Mouse (Mus musculus) limb, embryonic 15.5 days (tissue): Measurements from ENCODE around the gene Ubtfl1. TPM values are rescaled to one million over a fixed set of nuclear protein-coding genes. Genes with fewer than 3 reads are reported as not detected.
"Not testable (repeated sequence)": the region's sequence is repeated elsewhere in the genome, so short reads cannot be mapped to it uniquely, and the experiment has no call there.

Experiments
- ATAC-seq: fragments of 200-750 bp; cut with Nextera tagmentation; 2 replicates; pipeline ENCODE4 v1.8.0; 2017; ENCODE audit warnings: low read depth, moderate TSS enrichment; ENCODE audit not compliant: insufficient number of reproducible peaks, low FRiP score, low TSS enrichment
- H3K27ac ChIP-seq: fragments of 300-500 bp; sonication (generic); 2 replicates; pipeline ENCODE4 v1.5.1; 2015; ENCODE audit warnings: moderate library complexity, mild to moderate bottlenecking, inconsistent platforms
- H3K27me3 ChIP-seq: fragments of 300-500 bp; sonication (generic); 2 replicates; pipeline ENCODE4 v1.6.1; 2015; ENCODE audit warnings: inconsistent platforms
- H3K36me3 ChIP-seq: fragments of 300-500 bp; sonication (generic); 2 replicates; pipeline ENCODE4 v1.6.1; 2015; ENCODE audit warnings: inconsistent platforms
- H3K4me1 ChIP-seq: fragments of 300-500 bp; sonication (generic); 2 replicates; pipeline ENCODE4 v1.6.1; 2015; ENCODE audit warnings: inconsistent platforms
- H3K4me2 ChIP-seq: fragments of 300-500 bp; sonication (generic); 2 replicates; pipeline ENCODE4 v1.6.1; 2015; ENCODE audit warnings: mild to moderate bottlenecking, inconsistent platforms
- H3K4me3 ChIP-seq: fragments of 300-500 bp; sonication (generic); 2 replicates; pipeline ENCODE4 v1.5.1; 2015; ENCODE audit warnings: mild to moderate bottlenecking, inconsistent platforms
- H3K9ac ChIP-seq: fragments of 300-500 bp; sonication (generic); 2 replicates; pipeline ENCODE4 v1.6.1; 2015; ENCODE audit warnings: inconsistent platforms
- H3K9me3 ChIP-seq: fragments of 300-500 bp; sonication (generic); 2 replicates; pipeline ENCODE4 v1.6.1; 2016; ENCODE audit warnings: inconsistent platforms
- WGBS: fragments of 180-500 bp; shearing (Covaris S2); methylation state at CpG from one replicate; pipeline ENCODE4 v1.1.7; 2015; 5-methylcytosine and 5-hydroxymethylcytosine counted together
- microRNA-seq: library from miRNA; unstranded; fragments of <30 nt; microRNA quantifications from one replicate; pipeline ENCODE4, GENCODE M21; 2016
- polyA plus RNA-seq: library from polyadenylated mRNA; unstranded; fragments of >200 nt; fragmentation: Nextera tagmentation; extraction: Ambion mirVana; gene quantifications from 2 replicates; pipeline ENCODE4 v1.2.1, GENCODE M21; 2015

Ubtfl1 gene
- polyA plus RNA-seq = not detected in 2 replicates

DNA sequence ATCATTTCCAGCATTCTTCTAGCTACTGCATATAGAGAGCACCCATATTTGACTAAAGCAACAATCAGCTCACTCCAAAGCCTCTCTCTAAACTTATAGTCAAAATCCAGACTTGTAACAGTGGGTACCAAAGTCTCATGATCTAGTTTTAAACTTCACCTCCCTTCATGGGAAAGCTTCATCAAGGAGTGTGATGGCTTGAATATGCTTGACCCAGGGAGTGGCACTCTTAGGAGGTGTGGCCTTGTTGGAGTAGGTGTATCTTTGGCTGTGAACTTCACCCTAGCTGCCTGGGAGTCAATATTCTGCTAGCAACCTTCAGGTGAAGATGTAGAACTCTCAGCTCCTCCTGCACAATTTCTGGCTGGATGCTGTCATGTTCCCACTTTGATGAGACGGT is at the start of gene Ubtfl1:
TSS of gene Ubtfl1 (plus strand) at position 301 of the 400 bp plus-strand sequence.
- Histone ChIP-seq H3K4me2 (no peak within 1 kb of the TSS), H3K27ac (no peak within 1 kb of the TSS), H3K4me3 (no peak within 1 kb of the TSS), H3K4me1 (no peaks in the 10 kb centered on the region), H3K9me3 (no peaks in the 10 kb centered on the region), H3K36me3 (no peaks in the 10 kb centered on the region), H3K27me3 (no peaks in the 10 kb centered on the region), H3K9ac (no peak within 1 kb of the TSS)
- WGBS = 69% methylated on average over 1 of the region's 1 CpGs
- no peak for ATAC-seq

DNA sequence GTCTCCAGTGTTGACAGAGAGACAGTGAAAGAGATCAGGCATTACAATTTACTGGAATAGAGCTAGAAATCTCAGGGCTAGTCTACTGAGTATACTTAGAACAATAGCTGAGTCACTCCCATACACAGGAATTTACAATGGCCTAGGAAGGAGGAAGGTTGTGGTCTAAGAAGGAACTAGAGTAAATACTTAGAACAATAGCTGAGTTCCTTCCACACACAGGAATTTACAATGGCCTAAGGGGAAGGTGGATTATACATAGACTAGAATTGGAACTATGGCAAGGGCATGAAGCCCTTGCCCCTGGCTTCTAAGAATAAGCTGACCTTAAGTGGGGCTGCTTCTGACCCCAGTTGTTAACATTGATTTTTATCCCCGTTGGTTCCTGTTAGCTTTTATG is 31.2 kb upstream of the Ubtfl1 start:
- H3K9ac ChIP-seq, H3K4me2 ChIP-seq, H3K9me3 ChIP-seq, ATAC-seq, H3K27me3 ChIP-seq, H3K4me1 ChIP-seq, H3K27ac ChIP-seq, H3K4me3 ChIP-seq, H3K36me3 ChIP-seq: not testable (repeated sequence)
- WGBS = 74% methylated on average over 1 of the region's 1 CpGs

DNA sequence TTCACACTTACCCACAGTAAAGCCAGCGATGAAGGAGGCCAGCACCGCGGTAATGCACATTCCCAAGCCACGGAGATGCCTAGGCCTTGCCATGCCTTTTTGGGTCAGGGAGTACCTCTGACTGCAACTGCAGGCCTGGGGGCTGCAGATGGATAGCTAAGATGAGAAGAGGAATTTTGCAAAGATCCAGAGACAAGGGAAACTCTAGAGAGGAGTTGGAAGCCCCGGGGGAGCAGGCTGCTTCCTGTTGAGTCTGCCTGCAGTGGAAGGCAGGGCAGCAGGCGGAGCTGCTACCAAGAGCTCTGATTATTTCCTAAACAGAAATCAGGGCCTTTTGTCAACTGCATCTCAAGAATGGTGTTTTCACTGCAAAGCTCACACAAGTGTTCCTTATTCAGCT is 18.4 kb upstream of the Ubtfl1 start:
- H3K9ac ChIP-seq = no peak overlapping the region
- ATAC-seq = no peak
- no peaks in the 10 kb centered on the region for H3K4me1 ChIP-seq
- no peak overlapping the region for H3K4me3 ChIP-seq
- H3K36me3 ChIP-seq = no peaks in the 10 kb centered on the region
- WGBS = 25% methylated on average over 6 of the region's 6 CpGs
- H3K27me3 ChIP-seq = no peaks in the 10 kb centered on the region
- H3K4me2 ChIP-seq = no peak overlapping the region
- H3K27ac ChIP-seq = no peak overlapping the region
- H3K9me3 ChIP-seq = no peaks in the 10 kb centered on the region

DNA sequence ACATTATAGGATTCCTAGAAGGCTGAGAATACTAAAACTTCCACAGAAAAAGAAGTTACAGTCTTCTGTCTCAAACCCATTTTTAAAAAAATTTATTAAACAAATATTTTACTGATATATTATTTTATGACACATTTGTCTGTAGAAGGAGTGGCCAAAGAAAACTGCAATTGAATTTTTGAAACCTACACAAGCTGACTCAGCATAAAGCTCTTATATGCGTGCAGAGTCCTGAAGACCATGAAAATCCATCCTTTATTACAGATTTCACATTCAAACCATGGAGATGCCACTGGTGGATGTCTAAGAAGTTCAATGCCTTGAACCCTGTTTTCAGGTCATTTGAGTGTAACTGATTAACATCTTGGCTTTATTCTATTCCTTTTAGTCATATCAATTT is 4.6 kb upstream of the Ubtfl1 start:
- ATAC-seq = no peak
- Histone ChIP-seq H3K36me3 (no peaks in the 10 kb centered on the region), H3K9me3 (no peaks in the 10 kb centered on the region), H3K9ac (no peak overlapping the region), H3K4me3 (no peak overlapping the region), H3K27me3 (no peaks in the 10 kb centered on the region), H3K27ac (no peak overlapping the region), H3K4me1 (no peaks in the 10 kb centered on the region), H3K4me2 (no peak overlapping the region)
- WGBS = 87% methylated on average over 1 of the region's 1 CpGs

DNA sequence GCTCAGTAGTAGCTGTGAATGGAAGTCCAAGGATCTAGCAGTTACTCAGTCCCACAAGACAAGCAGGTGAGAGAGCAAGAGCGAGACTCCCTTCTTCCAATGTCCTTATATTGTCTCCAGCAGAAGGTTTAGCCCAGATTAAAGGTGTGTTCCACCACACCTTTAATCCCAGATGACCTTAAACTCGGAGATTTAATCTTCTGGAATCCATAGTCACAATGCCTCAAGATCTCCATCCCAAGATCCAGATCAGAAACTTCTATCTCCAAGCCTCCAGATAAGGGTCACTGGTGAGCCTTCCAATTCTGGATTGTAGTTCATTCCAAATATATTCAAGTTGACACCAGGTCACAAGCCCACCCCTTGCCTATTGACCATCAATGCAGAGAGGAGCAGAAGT is 1.3 kb upstream of the Ubtfl1 start, which contains the start of gene Naalad2:
TSS of gene Naalad2 (minus strand) at position 101 of the 400 bp plus-strand sequence.
- H3K36me3 ChIP-seq, H3K4me1 ChIP-seq, ATAC-seq, H3K9ac ChIP-seq, H3K4me2 ChIP-seq, H3K4me3 ChIP-seq, H3K27me3 ChIP-seq, H3K9me3 ChIP-seq, H3K27ac ChIP-seq: not testable (repeated sequence)
- WGBS = 75% methylated on average over 2 of the region's 2 CpGs

DNA sequence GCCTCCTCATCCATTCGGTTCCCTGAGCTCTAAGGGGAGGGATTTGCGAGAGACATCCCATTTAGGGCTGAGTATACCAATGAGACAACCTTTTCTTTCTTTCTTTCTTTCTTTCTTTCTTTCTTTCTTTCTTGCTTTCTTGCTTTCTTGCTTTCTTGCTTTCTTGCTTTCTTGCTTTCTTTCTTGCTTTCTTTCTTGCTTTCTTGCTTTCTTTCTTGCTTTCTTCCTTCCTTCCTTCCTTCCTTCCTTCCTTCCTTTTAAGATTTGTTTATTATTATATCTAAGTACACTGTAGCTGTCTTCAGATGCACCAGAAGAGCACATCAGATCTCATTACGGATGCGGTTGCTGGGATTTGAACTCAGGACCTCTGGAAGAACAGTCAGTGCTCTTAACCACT is 8.2 kb downstream of the Ubtfl1 start:
- not testable (repeated sequence) for H3K4me1 ChIP-seq, H3K27me3 ChIP-seq, H3K4me2 ChIP-seq, ATAC-seq, H3K36me3 ChIP-seq, H3K9ac ChIP-seq, H3K9me3 ChIP-seq, H3K4me3 ChIP-seq, H3K27ac ChIP-seq
- WGBS = 85% methylated on average over 4 of the region's 4 CpGs

DNA sequence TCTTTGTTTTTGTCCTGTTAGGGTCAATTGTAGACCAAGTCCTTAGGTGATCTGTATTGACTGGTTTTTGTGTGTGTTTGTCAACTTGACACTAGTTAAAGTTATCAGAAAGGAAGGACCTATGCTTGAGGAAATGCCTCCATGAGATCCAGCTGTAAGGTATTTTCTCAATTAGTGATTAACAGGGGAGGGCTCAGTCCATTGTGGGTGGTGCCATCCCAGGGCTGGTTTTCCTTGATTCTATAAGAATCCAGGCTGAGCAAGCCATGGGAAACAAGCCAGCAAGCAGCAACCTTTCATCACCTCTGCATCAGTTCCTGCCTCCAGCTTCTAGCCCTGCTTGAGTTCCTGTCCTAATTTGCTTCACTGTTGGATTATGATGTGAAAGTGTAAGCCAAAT is 26.1 kb downstream of the Ubtfl1 start, which contains the start of gene Mbd3l2:
TSS of gene Mbd3l2 (plus strand) at position 301 of the 400 bp plus-strand sequence.
- H3K27me3 ChIP-seq = no peaks in the 10 kb centered on the region
- ATAC-seq = no peak
- H3K9ac ChIP-seq = no peak within 1 kb of the TSS
- H3K4me1 ChIP-seq = no peaks in the 10 kb centered on the region
- no peaks in the 10 kb centered on the region for H3K36me3 ChIP-seq
- H3K9me3 ChIP-seq = no peaks in the 10 kb centered on the region
- no peak within 1 kb of the TSS for H3K27ac ChIP-seq
- H3K4me2 ChIP-seq = no peak within 1 kb of the TSS
- H3K4me3 ChIP-seq = no peak within 1 kb of the TSS

DNA sequence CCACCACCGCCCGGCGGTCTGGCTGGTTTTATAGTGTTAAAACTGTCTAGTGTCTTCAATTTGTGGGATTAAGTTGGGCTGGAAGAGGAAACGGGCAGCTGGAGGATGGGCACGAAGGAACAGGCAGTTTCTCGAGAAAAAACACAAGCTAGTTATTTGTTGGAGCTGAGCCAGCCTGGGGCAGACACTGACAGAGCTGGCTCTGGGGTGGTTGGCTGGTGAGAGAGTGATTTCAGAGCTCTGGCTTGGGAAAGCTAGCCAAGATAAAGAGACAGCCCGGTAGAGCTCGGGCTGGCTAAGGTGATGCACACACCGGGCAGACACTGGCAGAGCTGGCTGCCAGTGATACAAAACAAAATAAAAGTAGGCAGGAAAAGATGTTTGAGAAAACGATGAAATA is 27.5 kb downstream of the Ubtfl1 start:
- Histone ChIP-seq H3K27me3 (no peaks in the 10 kb centered on the region), H3K36me3 (no peaks in the 10 kb centered on the region), H3K27ac (no peak overlapping the region), H3K4me2 (no peak overlapping the region), H3K9ac (no peak overlapping the region), H3K9me3 (no peaks in the 10 kb centered on the region), H3K4me1 (no peaks in the 10 kb centered on the region), H3K4me3 (no peak overlapping the region)
- no peak for ATAC-seq
- WGBS = 67% methylated on average over 10 of the region's 10 CpGs

DNA sequence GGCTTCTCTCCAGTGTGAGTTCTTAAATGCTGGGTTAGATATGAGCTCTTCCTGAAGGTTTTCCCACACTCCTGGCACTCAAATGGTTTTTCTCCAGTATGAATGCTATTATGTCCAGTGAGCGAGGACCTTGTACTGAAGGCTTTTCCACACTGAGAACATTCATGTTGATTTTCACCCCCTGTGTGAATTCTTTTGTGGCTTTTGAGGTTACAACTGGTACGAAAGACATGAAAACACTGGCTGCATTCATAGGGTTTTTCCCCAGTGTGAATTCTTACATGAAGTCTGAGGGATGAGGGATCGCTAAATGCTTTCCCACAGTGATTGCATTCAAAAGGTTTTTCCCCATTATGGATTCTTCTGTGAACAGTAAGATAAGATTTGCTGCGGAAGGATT is 52.3 kb downstream of the Ubtfl1 start:
- WGBS = 83% methylated on average over 4 of the region's 4 CpGs
- no peak overlapping the region for H3K9ac ChIP-seq
- H3K36me3 ChIP-seq = peaks cover 35% of the 10 kb centered on the region

More for the DNA sequence above, 52.3 kb downstream of the Ubtfl1 start:
- Histone ChIP-seq H3K4me3 (no peak overlapping the region), H3K27ac (no peak overlapping the region), H3K27me3 (no peaks in the 10 kb centered on the region), H3K4me1 (no peaks in the 10 kb centered on the region), H3K4me2 (no peak overlapping the region), H3K9me3 (no peaks in the 10 kb centered on the region)
- no peak for ATAC-seq

Small RNAs within 50 kb of the gene (microRNA-seq; reads per million reads assigned to microRNA genes)
- gene Gm22854 = not detected

Other genes with a start within 250 kb of the Ubtfl1 start
- 99.3 and 99.9 TPM in 2 replicates for gene Chordc1, start 112.3 kb upstream of the Ubtfl1 start, polyA plus RNA-seq
- 3.1 and 3.7 TPM in 2 replicates for gene Naalad2, start 1.4 kb upstream of the Ubtfl1 start, polyA plus RNA-seq
- gene Mbd3l2, start 26.2 kb downstream of the Ubtfl1 start, polyA plus RNA-seq = not detected in 2 replicates
- gene Zfp558, start 73.8 kb downstream of the Ubtfl1 start, polyA plus RNA-seq = 4.5 and 5.8 TPM in 2 replicates
- gene Mbd3l1, start 73.9 kb downstream of the Ubtfl1 start, polyA plus RNA-seq = not detected in 2 replicates